Mouse (Mus musculus): ENCODE data around the gene Rnf114. TPM values are rescaled to one million over a fixed set of nuclear protein-coding genes. Genes with fewer than 3 reads are reported as not detected.
A peak's percentile ranks its signal among the peaks of the same experiment; 100 is the strongest.

Gene Rnf114
- total and polyA plus RNA-seq, 2 experiments from 2014 or later, result 79.5 to 84.5 TPM

GRCm38 (mm10) chr2:167542361-167542760 is 49.9 kb downstream of the Rnf114 start:
- H3K27me3 ChIP-seq (ENCODE audit: insufficient read depth, low read length), result peaks cover 16% of the 10 kb centered on the region
- ATAC-seq (no peak), DNase-seq (no peak)
- no peak for TF ChIP-seq CTCF (IDR thresholded peaks at IDR 0.05; ENCODE audit: low read depth)
- no peaks in the 10 kb centered on the region for H3K36me3 ChIP-seq (ENCODE audit: insufficient read depth)
- no peaks in the 10 kb centered on the region for H3K9me3 ChIP-seq (ENCODE audit: low read length)
- no peak overlapping the region for H3K9ac ChIP-seq
- H3K4me2 ChIP-seq (ENCODE audit: low read depth), result no peak overlapping the region
- H3K27ac ChIP-seq (ENCODE audit: low read depth, low read length), result no peak overlapping the region
- 81% methylated on average over 4 of the region's 4 CpGs for WGBS
- no peak overlapping the region for H3K4me3 ChIP-seq (ENCODE audit: low read depth, low read length)
- 0 out of 2 replicates have a peak, but pooled peaks cover 2% of the 10 kb centered on the region for H3K4me1 ChIP-seq (ENCODE audit: insufficient read depth)

- Histone ChIP-seq H3K9ac (no peak overlapping the region), H3K4me2 (ENCODE audit: low read depth) (no peak overlapping the region), H3K27ac (ENCODE audit: low read depth, low read length) (peak overlapping the region; percentile 50), H3K4me3 (ENCODE audit: low read depth, low read length) (no peak overlapping the region), H3K27me3 (ENCODE audit: insufficient read depth, low read length) (peaks cover 14% of the 10 kb centered on the region), H3K36me3 (ENCODE audit: insufficient read depth) (no peaks in the 10 kb centered on the region), H3K4me1 (ENCODE audit: insufficient read depth) (no peaks in the 10 kb centered on the region), H3K9me3 (ENCODE audit: low read length) (no peaks in the 10 kb centered on the region)
- 30% methylated on average over 14 of the region's 16 CpGs for WGBS
- ATAC-seq (no peak), DNase-seq (no peak)
- no peak for TF ChIP-seq CTCF (IDR thresholded peaks at IDR 0.05; ENCODE audit: low read depth)
These were observed 50.9 kb downstream of the Rnf114 start for GRCm38 (mm10) chr2:167543121-167544003.

GRCm38 (mm10) chr2:167544004-167544356 is 51.5 kb downstream of the Rnf114 start:
- ATAC-seq (0 out of 2 replicates have a peak, but pooled peaks have one; percentile 18), DNase-seq (no peak)
- Histone ChIP-seq H3K27ac (ENCODE audit: low read depth, low read length) (peak overlapping the region; percentile 50), H3K9me3 (ENCODE audit: low read length) (no peaks in the 10 kb centered on the region), H3K4me1 (ENCODE audit: insufficient read depth) (no peaks in the 10 kb centered on the region), H3K4me2 (ENCODE audit: low read depth) (no peak overlapping the region), H3K9ac (no peak overlapping the region), H3K36me3 (ENCODE audit: insufficient read depth) (no peaks in the 10 kb centered on the region), H3K4me3 (ENCODE audit: low read depth, low read length) (no peak overlapping the region), H3K27me3 (ENCODE audit: insufficient read depth, low read length) (peaks cover 14% of the 10 kb centered on the region)
- TF ChIP-seq CTCF (IDR thresholded peaks at IDR 0.05; ENCODE audit: low read depth), result no peak
- WGBS, result 9% methylated on average over 4 of the region's 4 CpGs

- Histone ChIP-seq H3K27me3 (ENCODE audit: insufficient read depth, low read length) (peaks cover 14% of the 10 kb centered on the region), H3K4me1 (ENCODE audit: insufficient read depth) (no peaks in the 10 kb centered on the region), H3K27ac (ENCODE audit: low read depth, low read length) (no peak overlapping the region), H3K4me2 (ENCODE audit: low read depth) (no peak overlapping the region), H3K9ac (no peak overlapping the region), H3K4me3 (ENCODE audit: low read depth, low read length) (no peak overlapping the region), H3K9me3 (ENCODE audit: low read length) (no peaks in the 10 kb centered on the region), H3K36me3 (ENCODE audit: insufficient read depth) (no peaks in the 10 kb centered on the region)
- TF ChIP-seq CTCF (IDR thresholded peaks at IDR 0.05; ENCODE audit: low read depth), result no peak
- no peak for DNase-seq
- no peak for ATAC-seq
- WGBS, result 65% methylated on average over 5 of the region's 5 CpGs
These were observed 52.0 kb downstream of the Rnf114 start for GRCm38 (mm10) chr2:167544456-167544855.

- Histone ChIP-seq H3K9ac (no peak overlapping the region), H3K27ac (ENCODE audit: low read depth, low read length) (no peak overlapping the region), H3K4me3 (ENCODE audit: low read depth, low read length) (no peak overlapping the region), H3K27me3 (ENCODE audit: insufficient read depth, low read length) (no peaks in the 10 kb centered on the region), H3K36me3 (ENCODE audit: insufficient read depth) (no peaks in the 10 kb centered on the region), H3K4me2 (ENCODE audit: low read depth) (no peak overlapping the region), H3K4me1 (ENCODE audit: insufficient read depth) (no peaks in the 10 kb centered on the region), H3K9me3 (ENCODE audit: low read length) (no peaks in the 10 kb centered on the region)
- TF ChIP-seq CTCF (IDR thresholded peaks at IDR 0.05; ENCODE audit: low read depth), result no peak
- no peak for ATAC-seq
- WGBS, result 87% methylated on average over 18 of the region's 18 CpGs
- no peak for DNase-seq
These were observed 54.2 kb downstream of the Rnf114 start for GRCm38 (mm10) chr2:167546447-167547195.

- Histone ChIP-seq H3K4me2 (ENCODE audit: low read depth) (no peak overlapping the region), H3K4me1 (ENCODE audit: insufficient read depth) (no peaks in the 10 kb centered on the region), H3K4me3 (ENCODE audit: low read depth, low read length) (no peak overlapping the region), H3K27ac (ENCODE audit: low read depth, low read length) (no peak overlapping the region), H3K9me3 (ENCODE audit: low read length) (no peaks in the 10 kb centered on the region), H3K27me3 (ENCODE audit: insufficient read depth, low read length) (no peaks in the 10 kb centered on the region), H3K9ac (no peak overlapping the region), H3K36me3 (ENCODE audit: insufficient read depth) (no peaks in the 10 kb centered on the region)
- no peak for DNase-seq
- WGBS, result 80% methylated on average over 8 of the region's 8 CpGs
- no peak for ATAC-seq
- TF ChIP-seq CTCF (IDR thresholded peaks at IDR 0.05; ENCODE audit: low read depth), result no peak
These were observed 55.0 kb downstream of the Rnf114 start for GRCm38 (mm10) chr2:167547444-167547843.

GRCm38 (mm10) chr2:167548961-167549360 is 56.5 kb downstream of the Rnf114 start:
- Histone ChIP-seq H3K4me2 (ENCODE audit: low read depth) (no peak overlapping the region), H3K4me3 (ENCODE audit: low read depth, low read length) (no peak overlapping the region), H3K9me3 (ENCODE audit: low read length) (no peaks in the 10 kb centered on the region), H3K4me1 (ENCODE audit: insufficient read depth) (no peaks in the 10 kb centered on the region), H3K36me3 (ENCODE audit: insufficient read depth) (no peaks in the 10 kb centered on the region), H3K27ac (ENCODE audit: low read depth, low read length) (no peak overlapping the region), H3K27me3 (ENCODE audit: insufficient read depth, low read length) (no peaks in the 10 kb centered on the region), H3K9ac (no peak overlapping the region)
- DNase-seq (no peak), ATAC-seq (no peak)
- WGBS, result 90% methylated on average over 7 of the region's 7 CpGs
- no peak for TF ChIP-seq CTCF (IDR thresholded peaks at IDR 0.05; ENCODE audit: low read depth)
